Mouse (Mus musculus) cerebellum, postnatal 25 days (tissue): ENCODE measurements around the gene Bach2.
A peak's percentile ranks its signal among the peaks of the same experiment; 100 is the strongest.

Experiments
- DNase-seq, 2 experiments: peaks; one replicate each; pipeline ENCODE4 v3.0.0; 2021; ENCODE audit warnings: mixed read lengths in 2 of 2

The Bach2 gene

GRCm38 (mm10) chr4:32299970-32300369, 61.4 kb downstream of the Bach2 start:
- peak; percentile 36 to 43 for DNase-seq

GRCm38 (mm10) chr4:32302668-32303067, 64.1 kb downstream of the Bach2 start:
- DNase-seq: no peak

- DNase-seq: peak; percentile 62 to 64
These were observed 64.5 kb downstream of the Bach2 start for GRCm38 (mm10) chr4:32303076-32303475.

- DNase-seq: peak; percentile 94 to 97
These were observed 65.1 kb downstream of the Bach2 start for GRCm38 (mm10) chr4:32303674-32304073.

GRCm38 (mm10) chr4:32304221-32304703, 65.7 kb downstream of the Bach2 start:
- peak; percentile 36 to 51 for DNase-seq

- peak in 1 of 2 experiments; percentile 46 for DNase-seq
These were observed 66.5 kb downstream of the Bach2 start for GRCm38 (mm10) chr4:32305036-32305615.

GRCm38 (mm10) chr4:32305683-32306082, 67.1 kb downstream of the Bach2 start:
- no peak for DNase-seq

GRCm38 (mm10) chr4:32306169-32306792, 67.7 kb downstream of the Bach2 start:
- DNase-seq: peak in 1 of 2 experiments; percentile 17

- no peak for DNase-seq
These were observed 68.6 kb downstream of the Bach2 start for GRCm38 (mm10) chr4:32307215-32307614.

- peak in 1 of 2 experiments; percentile 26 for DNase-seq
These were observed 73.8 kb downstream of the Bach2 start for GRCm38 (mm10) chr4:32312171-32312946.

- no peak for DNase-seq
These were observed 76.3 kb downstream of the Bach2 start for GRCm38 (mm10) chr4:32314919-32315318.

- no peak for DNase-seq
These were observed 80.0 kb downstream of the Bach2 start for GRCm38 (mm10) chr4:32318608-32319007.

- DNase-seq: no peak
These were observed 80.7 kb downstream of the Bach2 start for GRCm38 (mm10) chr4:32319327-32319726.

GRCm38 (mm10) chr4:32320039-32320438, 81.4 kb downstream of the Bach2 start:
- no peak for DNase-seq

- DNase-seq: no peak
These were observed 85.5 kb downstream of the Bach2 start for GRCm38 (mm10) chr4:32324111-32324510.

GRCm38 (mm10) chr4:32324967-32325366, 86.4 kb downstream of the Bach2 start:
- DNase-seq: no peak

GRCm38 (mm10) chr4:32325596-32325995, 87.0 kb downstream of the Bach2 start:
- no peak for DNase-seq

- DNase-seq: peak in 1 of 2 experiments; percentile 32
These were observed 87.7 kb downstream of the Bach2 start for GRCm38 (mm10) chr4:32326279-32326678.

GRCm38 (mm10) chr4:32326860-32327259, 88.3 kb downstream of the Bach2 start:
- DNase-seq: no peak

GRCm38 (mm10) chr4:32327626-32328025, 89.0 kb downstream of the Bach2 start:
- no peak for DNase-seq

- no peak for DNase-seq
These were observed 90.0 kb downstream of the Bach2 start for GRCm38 (mm10) chr4:32328561-32328960.

GRCm38 (mm10) chr4:32330584-32331314, 92.1 kb downstream of the Bach2 start:
- no peak for DNase-seq

GRCm38 (mm10) chr4:32332028-32332427, 93.4 kb downstream of the Bach2 start:
- DNase-seq: no peak
